Mouse (Mus musculus) limb, embryonic 14.5 days (tissue): ENCODE measurements around the gene Gm20388. TPM values are rescaled to one million over a fixed set of nuclear protein-coding genes. Genes with fewer than 3 reads are reported as not detected.

ENCODE experiments used
- ATAC-seq: fragments of 200-750 bp; cut with Nextera tagmentation; 2 replicates; pipeline ENCODE4 v1.8.0; 2017; ENCODE audit warnings: low read depth, moderate number of reproducible peaks, moderate TSS enrichment; ENCODE audit not compliant: low FRiP score
- DNase-seq: peaks from one replicate; pipeline ENCODE4 v3.0.0-alpha.2; 2015; ENCODE audit warnings: low spot score
- H3K27ac ChIP-seq: fragments of 300-500 bp; sonication (generic); replicated peaks from 2 replicates; pipeline ENCODE4 v1.5.1; 2014; ENCODE audit warnings: low read depth, mild to moderate bottlenecking, low read length, moderate library complexity, mixed read lengths
- H3K27me3 ChIP-seq: fragments of 300-500 bp; sonication (generic); 2 replicates; pipeline ENCODE4 v1.6.1; 2014; ENCODE audit warnings: low read length, mixed read lengths; ENCODE audit not compliant: control insufficient read depth, insufficient read depth
- H3K36me3 ChIP-seq: fragments of 300-500 bp; sonication (generic); 2 replicates; pipeline ENCODE4 v1.6.1; 2014; ENCODE audit warnings: mild to moderate bottlenecking, low read length, moderate library complexity, mixed read lengths; ENCODE audit not compliant: control insufficient read depth, insufficient read depth
- H3K4me1 ChIP-seq: fragments of 300-500 bp; sonication (generic); 2 replicates; pipeline ENCODE4 v1.6.1; 2014; ENCODE audit warnings: antibody characterized with exemption, low read length, mixed read lengths; ENCODE audit not compliant: control insufficient read depth, insufficient read depth
- H3K4me2 ChIP-seq: fragments of 300-500 bp; sonication (generic); replicated peaks from 2 replicates; pipeline ENCODE4 v1.6.1; 2014; ENCODE audit warnings: low read depth, mild to moderate bottlenecking, low read length, moderate library complexity; ENCODE audit not compliant: severe bottlenecking
- H3K4me3 ChIP-seq: fragments of 300-500 bp; sonication (generic); replicated peaks from 2 replicates; pipeline ENCODE4 v1.5.1; 2014; ENCODE audit warnings: low read length
- H3K9ac ChIP-seq: fragments of 300-500 bp; sonication (generic); 2 replicates; pipeline ENCODE4 v1.6.1; 2014; ENCODE audit warnings: mild to moderate bottlenecking, low read depth, low read length, moderate library complexity; ENCODE audit not compliant: severe bottlenecking
- H3K9me3 ChIP-seq: fragments of 300-500 bp; sonication (generic); 2 replicates; pipeline ENCODE4 v1.6.1; 2016; ENCODE audit warnings: low read length; ENCODE audit not compliant: control insufficient read depth
- POLR2A ChIP-seq: fragments of 200-500 bp; IDR thresholded peaks from 2 replicates; pipeline ENCODE4 v1.8.0; 2012; ENCODE audit warnings: inconsistent platforms, mild to moderate bottlenecking, moderate library complexity, borderline replicate concordance; ENCODE audit not compliant: insufficient read depth, insufficient read length; ENCODE audit errors: extremely low read depth
- whole genome bisulfite sequencing: fragments of 180-500 bp; shearing (Covaris S2); extraction: QIAGEN DNeasy Blood & Tissue Kit; methylation state at CpG from one replicate; pipeline ENCODE4 v1.1.7; 2014; 5-methylcytosine and 5-hydroxymethylcytosine counted together
- polyA plus RNA-seq, 2 experiments: library from polyadenylated mRNA; depleted of rRNA in 1 of 2; stranded (reverse) in 1 of 2; unstranded in 1 of 2; fragments of >200 nt; fragmentation: Nextera tagmentation in 1 of 2; extraction: Ambion mirVana in 1 of 2; gene quantifications; 2 replicates each; pipeline versions ENCODE4 v1.2.1 to v1.2.3; 2012 to 2014

Gm20388 gene
- polyA plus RNA-seq, 2 experiments: 1.9 to 49.9 TPM

- DNase-seq (no peak), ATAC-seq (no peak)
- WGBS: 93% methylated on average over 12 of the region's 12 CpGs
- Histone ChIP-seq H3K4me3 (no peak overlapping the region), H3K4me2 (no peak overlapping the region), H3K9ac (no peak overlapping the region), H3K4me1 (no peaks in the 10 kb centered on the region), H3K9me3 (no peaks in the 10 kb centered on the region), H3K27ac (no peak overlapping the region), H3K36me3 (peaks cover 56% of the 10 kb centered on the region), H3K27me3 (no peaks in the 10 kb centered on the region)
- TF ChIP-seq POLR2A: no peak
Measured at GRCm38 (mm10) chr8:124044931-124045330, 4134.3 kb downstream of the Gm20388 start.

GRCm38 (mm10) chr8:124045856-124046255, 4135.2 kb downstream of the Gm20388 start:
- H3K4me1 ChIP-seq: no peaks in the 10 kb centered on the region
- WGBS: 87% methylated on average over 8 of the region's 8 CpGs
- no peak overlapping the region for H3K9ac ChIP-seq
- H3K4me3 ChIP-seq: no peak overlapping the region
- no peak for DNase-seq
- no peak for TF ChIP-seq POLR2A
- ATAC-seq: no peak
- no peaks in the 10 kb centered on the region for H3K27me3 ChIP-seq
- no peak overlapping the region for H3K4me2 ChIP-seq
- peaks cover 50% of the 10 kb centered on the region for H3K36me3 ChIP-seq
- H3K27ac ChIP-seq: no peak overlapping the region
- H3K9me3 ChIP-seq: no peaks in the 10 kb centered on the region

DNA sequence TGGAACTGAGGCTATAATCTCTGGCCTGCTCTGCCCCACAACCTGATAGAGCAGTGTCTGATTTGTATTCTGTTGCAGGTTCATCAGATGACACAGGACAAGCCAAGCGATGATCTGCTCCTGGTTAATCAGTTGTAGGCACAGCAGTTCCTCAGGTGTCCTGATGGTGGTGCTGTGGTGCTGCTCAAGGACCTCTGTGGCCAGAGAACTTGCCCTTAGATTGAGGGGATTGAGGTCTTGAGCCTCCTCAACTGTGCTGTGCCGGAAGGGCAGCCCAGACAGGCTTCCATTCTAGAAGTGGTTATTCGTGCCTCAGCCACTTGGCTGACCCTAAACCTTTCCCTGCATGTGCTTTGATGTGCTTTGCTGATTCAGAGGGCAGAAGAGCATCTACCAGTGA, 4141.5 kb downstream of the Gm20388 start:
- no peaks in the 10 kb centered on the region for H3K9me3 ChIP-seq
- no peaks in the 10 kb centered on the region for H3K27me3 ChIP-seq
- peaks cover 17% of the 10 kb centered on the region for H3K36me3 ChIP-seq
- no peak for TF ChIP-seq POLR2A
- no peaks in the 10 kb centered on the region for H3K4me1 ChIP-seq
- H3K9ac ChIP-seq: no peak overlapping the region
- no peak overlapping the region for H3K4me2 ChIP-seq
- no peak overlapping the region for H3K27ac ChIP-seq
- ATAC-seq: no peak; the same call in 1 of the 2 replicates
- 31% methylated on average over 3 of the region's 3 CpGs for WGBS
- DNase-seq: peak; percentile 61
- H3K4me3 ChIP-seq: no peak overlapping the region

- Histone ChIP-seq H3K4me3 (no peak overlapping the region), H3K27ac (no peak overlapping the region), H3K4me1 (no peaks in the 10 kb centered on the region), H3K27me3 (no peaks in the 10 kb centered on the region), H3K4me2 (no peak overlapping the region), H3K9me3 (no peaks in the 10 kb centered on the region), H3K9ac (no peak overlapping the region), H3K36me3 (peaks cover 12% of the 10 kb centered on the region)
- 54% methylated on average over 4 of the region's 4 CpGs for WGBS
- no peak for ATAC-seq
- DNase-seq: no peak
- no peak for TF ChIP-seq POLR2A
Measured at GRCm38 (mm10) chr8:124052568-124052967, 4141.9 kb downstream of the Gm20388 start.

- Histone ChIP-seq H3K27me3 (no peaks in the 10 kb centered on the region), H3K9ac (no peak overlapping the region), H3K27ac (no peak overlapping the region), H3K4me3 (no peak overlapping the region), H3K9me3 (no peaks in the 10 kb centered on the region), H3K4me2 (no peak overlapping the region), H3K4me1 (no peaks in the 10 kb centered on the region), H3K36me3 (no peaks in the 10 kb centered on the region)
- ATAC-seq (no peak), DNase-seq (no peak)
- no peak for TF ChIP-seq POLR2A
- WGBS: 70% methylated on average over 11 of the region's 11 CpGs
Measured at GRCm38 (mm10) chr8:124056832-124057655, 4146.4 kb downstream of the Gm20388 start.
